Mouse (Mus musculus) left cerebral cortex, postnatal 25 days (tissue): ENCODE results near the gene Vmn1r41. TPM values are rescaled to one million over a fixed set of nuclear protein-coding genes. Genes with fewer than 3 reads are reported as not detected.

Experiments
- DNase-seq, 2 experiments: peaks; one replicate each; pipeline ENCODE4 v3.0.0; 2022; ENCODE audit warnings: low spot score in 2 of 2, mixed read lengths in 1 of 2
- intact Hi-C: fragments of 180-260 bp; cut with DNase I; formaldehyde crosslinking; loops from one replicate; pipeline ENCODE4 v1.15.1; 2025
- total RNA-seq, 2 experiments: library from RNA; stranded (reverse); gene quantifications; 2 replicates each; pipeline ENCODE4 v1.2.3; 2021

The Vmn1r41 gene
- total RNA-seq, result not detected

- intact Hi-C loops, result no loop called here
- no peak for DNase-seq
Observed at GRCm38 (mm10) chr6:89740466-89740865, at the start of gene Vmn1r41. Vmn1r41 (plus strand) TSS chr6:89740766.

- no peak for DNase-seq
- intact Hi-C loops, result no loop called here
Observed at GRCm38 (mm10) chr6:89706624-89707023, 33.9 kb upstream of the Vmn1r41 start.

- no peak for DNase-seq
- intact Hi-C loops, result no loop called here
Observed at GRCm38 (mm10) chr6:89707240-89707639, 33.3 kb upstream of the Vmn1r41 start, which contains the start of gene Vmn1r40. Vmn1r40 (plus strand) TSS chr6:89707540.

- DNase-seq, result no peak
- intact Hi-C loops, result no loop called here
Observed at GRCm38 (mm10) chr6:89718051-89718450, 22.5 kb upstream of the Vmn1r41 start.

GRCm38 (mm10) chr6:89742811-89743210, 2.2 kb downstream of the Vmn1r41 start:
- DNase-seq, result no peak

GRCm38 (mm10) chr6:89790231-89790630, 49.7 kb downstream of the Vmn1r41 start:
- intact Hi-C loops, result no loop called here

More at GRCm38 (mm10) chr6:89742811-89743210, 2.2 kb downstream of the Vmn1r41 start:
- intact Hi-C loops, result no loop called here

More at GRCm38 (mm10) chr6:89790231-89790630, 49.7 kb downstream of the Vmn1r41 start:
- DNase-seq, result peak in 1 of 2 experiments; percentile 4

Other genes with a start within 250 kb of the Vmn1r41 start
- 10 to 100 TPM; 79.1 to 83.9 TPM for gene Chchd6, start 145.1 kb upstream of the Vmn1r41 start, total RNA-seq
- 1 to 10 TPM; 3.6 to 3.9 TPM for gene Txnrd3, start 96.8 kb upstream of the Vmn1r41 start, total RNA-seq
- gene Vmn1r40, start 33.2 kb upstream of the Vmn1r41 start, total RNA-seq, result not detected
- not detected for gene Vmn1r42, start 135.6 kb downstream of the Vmn1r41 start, total RNA-seq
- not detected for gene Vmn1r43, start 135.6 kb downstream of the Vmn1r41 start, total RNA-seq
- gene Vmn1r44, start 142.9 kb downstream of the Vmn1r41 start, total RNA-seq, result not detected
- not detected for gene Vmn1r45, start 199.8 kb downstream of the Vmn1r41 start, total RNA-seq
- not detected for gene Vmn1r46, start 228.5 kb downstream of the Vmn1r41 start, total RNA-seq